Mouse (Mus musculus) neural tube, embryonic 10.5 days (tissue): ENCODE measurements around the gene Gzmd.

Source experiments
- DNase-seq: peaks from one replicate; pipeline ENCODE4 v3.0.0-alpha.2; 2017; ENCODE audit warnings: low spot score; ENCODE audit errors: extremely low spot score

Gene Gzmd

DNA sequence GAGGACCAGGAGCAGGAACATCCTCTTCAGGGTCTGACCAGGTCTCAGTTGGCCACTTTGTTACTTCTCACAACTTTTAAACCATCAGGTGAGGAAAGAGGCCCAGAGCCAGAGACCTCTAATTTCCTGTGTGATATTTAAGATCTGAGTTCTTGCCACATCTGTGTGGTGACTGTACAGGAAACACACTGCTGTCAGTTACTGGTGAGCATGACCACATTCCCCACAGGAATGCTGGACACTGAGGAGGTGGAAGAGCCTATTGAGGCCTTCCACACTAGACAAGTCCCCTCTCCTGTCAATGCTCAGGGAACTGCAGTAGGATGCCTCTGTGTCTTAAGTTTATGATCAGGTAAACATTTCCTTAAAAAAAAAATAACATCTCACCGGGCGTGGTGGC, 47.2 kb downstream of the Gzmd start, which contains the start of gene Mcpt8:
TSS of gene Mcpt8 (minus strand) at position 107 of the 400 bp plus-strand sequence.
- no peak for DNase-seq

DNA sequence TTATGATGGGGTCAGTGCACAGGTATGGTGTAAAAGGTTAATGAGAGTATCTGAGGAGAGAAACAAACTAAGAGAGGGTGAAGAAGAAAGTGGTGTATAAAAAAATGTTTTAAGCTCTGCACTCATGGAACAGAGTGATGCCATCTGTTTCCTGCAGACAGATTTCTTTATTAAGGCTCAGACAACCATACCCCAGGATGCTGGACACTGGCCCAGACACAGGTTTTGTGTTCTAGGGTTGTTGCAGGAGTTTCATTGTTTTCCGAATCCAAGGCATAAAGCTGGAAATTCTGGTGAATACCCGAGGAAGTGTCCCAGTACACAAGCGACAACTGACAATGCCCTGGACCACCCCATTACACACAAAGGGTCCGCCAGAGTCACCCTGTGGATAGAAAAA, 50.4 kb downstream of the Gzmd start:
- DNase-seq, result no peak
